Mouse (Mus musculus): ENCODE measurements around the gene Fntb.

Fntb gene

GRCm38 (mm10) chr12:76961052-76961931 lies 195.9 kb downstream of the Fntb start:
- DNase-seq (ENCODE audit: low spot score): peak; percentile 38

- peak; percentile 99 for DNase-seq (ENCODE audit: low spot score)
These were observed 196.8 kb downstream of the Fntb start, which contains the start of gene Max for GRCm38 (mm10) chr12:76961932-76962891. TSS of gene Max (minus strand) at chr12:76962201.

GRCm38 (mm10) chr12:76965089-76965488 lies 199.7 kb downstream of the Fntb start:
- DNase-seq (ENCODE audit: low spot score): no peak

- peak; percentile 21 for DNase-seq (ENCODE audit: low spot score)
These were observed 200.5 kb downstream of the Fntb start for GRCm38 (mm10) chr12:76965876-76966275.
